Mouse (Mus musculus) heart, postnatal 4 days (tissue): Measurements from ENCODE around the gene Paqr4. TPM values are rescaled to one million over a fixed set of nuclear protein-coding genes. Genes with fewer than 3 reads are reported as not detected.
A peak's percentile ranks its signal among the peaks of the same experiment; 100 is the strongest.
"Not testable (repeated sequence)": the region's sequence is repeated elsewhere in the genome, so short reads cannot be mapped to it uniquely, and the experiment has no call there.

ENCODE experiments used
- DNase-seq: peaks from one replicate; pipeline ENCODE4 v3.0.0; 2021
- total RNA-seq, 2 experiments: library from RNA; stranded (reverse); gene quantifications; 2 replicates each; pipeline ENCODE4 v1.2.3; 2021

The Paqr4 gene
- 10 to 100 TPM; 19.1 to 19.3 TPM for total RNA-seq

DNA sequence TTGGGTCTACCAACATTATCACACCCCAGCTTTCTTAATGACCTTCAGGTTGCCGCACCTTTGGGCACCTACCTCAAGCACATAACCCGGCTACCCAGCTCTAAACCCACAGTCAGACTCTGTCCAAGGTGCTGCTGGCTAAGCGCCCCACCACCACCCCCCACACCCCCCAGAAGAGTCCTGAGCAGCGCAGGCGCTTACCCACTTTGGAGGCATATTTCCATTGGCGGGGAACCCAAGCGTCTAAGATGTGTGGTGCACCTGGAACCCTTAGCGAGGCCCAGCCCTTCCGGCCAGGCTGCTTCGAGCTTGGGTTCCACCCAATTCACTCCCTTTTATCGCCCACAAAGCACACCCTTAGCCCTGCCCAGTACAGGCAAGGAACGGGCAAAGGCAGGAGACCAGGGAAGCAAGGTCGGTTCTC, at the start of gene Paqr4:
TSS of gene Paqr4 (minus strand) at position 270 of the 424 bp plus-strand sequence.
- DNase-seq: no peak

- no peak for DNase-seq
Measured at GRCm38 (mm10) chr17:23789749-23790268, 49.1 kb upstream of the Paqr4 start.

GRCm38 (mm10) chr17:23788973-23789372, 48.3 kb upstream of the Paqr4 start:
- no peak for DNase-seq

- no peak for DNase-seq
Measured at GRCm38 (mm10) chr17:23786510-23786931, 45.9 kb upstream of the Paqr4 start.

- DNase-seq: peak; percentile 71
Measured at GRCm38 (mm10) chr17:23785561-23786471, 45.1 kb upstream of the Paqr4 start, which contains the start of gene Flywch2. Flywch2 (minus strand) TSS chr17:23786081.

DNA sequence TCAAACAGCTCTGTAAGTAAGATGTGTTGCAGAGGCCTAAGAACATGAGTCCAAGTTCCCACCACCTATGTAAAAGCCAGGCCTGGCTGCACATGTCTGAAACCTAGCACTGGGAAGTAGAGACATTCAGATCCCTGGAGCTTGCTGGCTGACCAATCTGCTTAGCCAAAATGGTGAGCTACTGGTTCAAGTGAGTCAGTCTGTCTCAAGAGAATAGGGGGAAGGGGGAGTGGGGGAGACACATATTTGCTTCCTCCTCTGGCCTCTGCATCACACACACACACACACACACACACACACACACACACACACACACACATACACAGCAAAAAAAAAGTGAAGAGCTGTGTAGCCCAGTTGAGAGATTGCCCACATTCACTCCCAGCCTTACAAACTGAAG, 42.7 kb upstream of the Paqr4 start:
- no peak for DNase-seq

GRCm38 (mm10) chr17:23778447-23778846, 37.8 kb upstream of the Paqr4 start:
- DNase-seq: no peak

DNA sequence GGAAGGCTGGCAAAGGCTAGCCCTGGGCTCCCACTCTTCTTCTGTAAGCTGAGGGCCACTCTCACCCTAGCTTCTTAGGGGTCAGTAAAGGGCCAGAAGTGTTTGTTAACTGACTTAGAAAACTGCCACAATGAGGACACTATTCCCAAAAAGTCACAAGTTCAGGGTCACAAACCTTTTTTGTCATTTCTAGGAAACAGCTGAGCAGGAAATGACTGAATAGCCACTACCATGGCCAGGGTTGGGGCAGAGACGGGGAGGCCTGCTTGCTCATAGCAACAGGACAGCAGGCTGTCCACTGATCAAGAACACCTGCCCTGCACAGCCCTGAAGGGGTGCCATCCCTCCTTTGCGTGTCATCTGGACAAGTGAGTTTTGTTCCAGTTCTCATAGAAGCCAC, 36.5 kb upstream of the Paqr4 start:
- DNase-seq: no peak

GRCm38 (mm10) chr17:23776216-23776615, 35.5 kb upstream of the Paqr4 start:
- DNase-seq: no peak

- peak; percentile 89 for DNase-seq
Measured at GRCm38 (mm10) chr17:23774090-23774489, 33.4 kb upstream of the Paqr4 start.

DNA sequence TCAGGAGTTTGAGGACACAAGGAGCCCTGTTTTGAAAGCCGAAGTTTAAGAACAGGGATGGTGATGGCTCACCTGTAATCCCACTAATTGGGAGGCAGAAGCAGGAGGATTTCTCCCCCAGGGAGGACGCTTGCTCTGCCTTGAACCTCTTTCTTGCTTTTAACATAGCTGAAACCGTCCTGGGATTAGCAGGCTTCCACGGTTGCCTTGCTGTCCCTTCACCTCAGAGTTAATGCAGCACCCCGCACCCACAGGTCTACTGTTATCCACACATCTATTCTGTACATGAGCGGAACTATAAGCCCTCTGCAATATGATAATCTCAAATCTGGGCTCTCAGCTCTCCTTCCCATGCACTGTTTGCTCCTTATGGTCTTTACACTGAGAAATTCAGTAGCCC, 33.0 kb upstream of the Paqr4 start:
- no peak for DNase-seq

DNA sequence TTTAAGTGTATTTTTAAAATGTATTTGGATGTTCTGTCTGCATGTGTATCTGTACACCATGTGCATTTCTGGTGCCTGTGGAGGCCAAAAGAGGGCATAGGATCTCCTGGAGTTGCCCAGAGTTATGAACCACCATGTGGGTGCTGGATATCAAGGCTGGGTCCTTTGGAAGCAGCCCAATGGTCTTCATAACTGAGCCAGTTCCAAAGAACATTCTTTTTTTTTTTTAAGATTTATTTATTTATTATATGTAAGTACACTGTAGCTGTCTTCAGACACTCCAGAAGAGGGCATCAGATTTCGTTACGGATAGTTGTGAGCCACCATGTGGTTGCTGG, 31.5 kb upstream of the Paqr4 start:
- not testable (repeated sequence) for DNase-seq

- DNase-seq: peak; percentile 98
Measured at GRCm38 (mm10) chr17:23771284-23772218, 30.9 kb upstream of the Paqr4 start, which contains the start of gene Flywch1. Flywch1 (minus strand) TSS chr17:23771602.

GRCm38 (mm10) chr17:23770896-23771283, 30.2 kb upstream of the Paqr4 start:
- DNase-seq: no peak

GRCm38 (mm10) chr17:23770493-23770892, 29.8 kb upstream of the Paqr4 start:
- no peak for DNase-seq

DNA sequence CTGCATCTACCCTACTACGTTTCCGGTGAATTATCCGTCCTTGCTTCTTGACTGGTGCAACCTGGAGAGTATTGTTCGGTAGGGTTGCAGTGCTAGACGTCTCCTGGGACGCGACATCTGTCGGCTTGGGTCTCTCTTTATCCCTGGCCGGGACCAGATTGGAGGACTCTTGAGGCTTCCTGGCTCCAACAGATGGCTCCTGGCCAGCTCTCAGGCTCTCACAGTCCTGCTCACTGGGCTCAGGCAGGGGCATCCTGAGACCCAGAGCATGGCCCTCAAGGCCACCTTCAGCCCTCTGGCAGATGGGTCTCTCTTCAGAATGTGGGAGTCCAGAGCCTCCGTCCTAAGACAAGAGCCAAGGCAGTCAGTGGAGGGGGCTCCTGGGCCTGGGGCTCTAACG, 22.3 kb upstream of the Paqr4 start:
- DNase-seq: no peak

DNA sequence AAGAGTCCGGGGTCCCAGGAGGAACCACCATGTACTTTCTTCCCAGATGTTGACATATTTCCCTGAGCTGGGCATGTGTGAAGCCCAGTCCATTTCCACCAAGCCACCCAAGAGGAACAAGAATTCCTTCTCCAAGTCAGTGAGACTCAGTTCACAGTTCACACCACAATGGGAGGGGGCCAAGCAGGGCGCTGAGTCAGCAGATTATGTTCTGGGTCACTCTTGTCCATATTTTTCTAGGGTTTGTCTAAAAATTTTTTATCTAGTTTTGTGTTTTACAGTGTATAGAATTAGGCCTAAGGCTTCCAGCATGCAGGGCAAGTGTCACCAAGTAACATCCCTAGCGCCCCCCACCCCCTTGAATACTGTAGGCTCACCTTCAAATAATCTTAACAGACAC, 20.5 kb upstream of the Paqr4 start:
- DNase-seq: no peak

DNA sequence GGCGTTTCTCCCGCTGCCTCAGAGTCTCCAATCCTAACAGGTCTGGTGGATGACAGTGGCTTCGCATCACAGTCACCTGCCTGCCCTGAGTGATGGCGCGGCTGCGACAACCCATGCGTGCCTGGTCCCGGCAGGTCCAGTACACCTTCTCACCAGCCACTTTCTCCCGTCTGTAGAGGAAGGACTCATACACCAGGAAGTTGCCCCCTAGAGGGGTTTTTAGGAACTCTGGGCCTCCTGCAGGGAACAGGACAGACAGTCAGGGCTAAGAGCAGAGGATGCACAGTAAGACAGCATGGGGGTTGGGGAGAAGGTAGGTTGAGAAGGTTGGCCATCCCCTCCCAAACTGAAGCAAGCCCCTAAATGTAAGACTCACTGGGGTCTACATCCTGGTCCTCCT, 19.6 kb upstream of the Paqr4 start:
- DNase-seq: no peak

- no peak for DNase-seq
Measured at GRCm38 (mm10) chr17:23758801-23759200, 18.1 kb upstream of the Paqr4 start.

GRCm38 (mm10) chr17:23757581-23757980, 16.9 kb upstream of the Paqr4 start:
- no peak for DNase-seq

- DNase-seq: no peak
Measured at GRCm38 (mm10) chr17:23755689-23756088, 15.0 kb upstream of the Paqr4 start.

GRCm38 (mm10) chr17:23749400-23750191, 8.9 kb upstream of the Paqr4 start:
- no peak for DNase-seq
